Mouse (Mus musculus) hematopoietic stem cell, adult 5-6 weeks (primary cell): ENCODE measurements around the gene Cul1. TPM values are rescaled to one million over a fixed set of nuclear protein-coding genes. Genes with fewer than 3 reads are reported as not detected.

Source experiments
- ATAC-seq, 2 experiments: fragments of 125-278 bp in 1 of 2; replicated peaks in 1 of 2; 2 replicates each; pipeline ENCODE4 v1.8.0; 2016 to 2017; ENCODE audit warnings: inconsistent platforms in 2 of 2, mild to moderate bottlenecking in 2 of 2, moderate number of reproducible peaks in 2 of 2, low read depth in 1 of 2, moderate TSS enrichment in 1 of 2; ENCODE audit not compliant: low FRiP score in 2 of 2, poor library complexity in 2 of 2, severe bottlenecking in 2 of 2, insufficient read depth in 1 of 2, low TSS enrichment in 1 of 2
- total RNA-seq: library from RNA; stranded (forward); fragments of 172-1452, 232-1000 nt; gene quantifications from 2 replicates; pipeline ENCODE4 v1.2.3, GENCODE M21; 2017

Cul1 gene
- total RNA-seq, 1 experiment from 2014 or later, result 163 TPM

DNA sequence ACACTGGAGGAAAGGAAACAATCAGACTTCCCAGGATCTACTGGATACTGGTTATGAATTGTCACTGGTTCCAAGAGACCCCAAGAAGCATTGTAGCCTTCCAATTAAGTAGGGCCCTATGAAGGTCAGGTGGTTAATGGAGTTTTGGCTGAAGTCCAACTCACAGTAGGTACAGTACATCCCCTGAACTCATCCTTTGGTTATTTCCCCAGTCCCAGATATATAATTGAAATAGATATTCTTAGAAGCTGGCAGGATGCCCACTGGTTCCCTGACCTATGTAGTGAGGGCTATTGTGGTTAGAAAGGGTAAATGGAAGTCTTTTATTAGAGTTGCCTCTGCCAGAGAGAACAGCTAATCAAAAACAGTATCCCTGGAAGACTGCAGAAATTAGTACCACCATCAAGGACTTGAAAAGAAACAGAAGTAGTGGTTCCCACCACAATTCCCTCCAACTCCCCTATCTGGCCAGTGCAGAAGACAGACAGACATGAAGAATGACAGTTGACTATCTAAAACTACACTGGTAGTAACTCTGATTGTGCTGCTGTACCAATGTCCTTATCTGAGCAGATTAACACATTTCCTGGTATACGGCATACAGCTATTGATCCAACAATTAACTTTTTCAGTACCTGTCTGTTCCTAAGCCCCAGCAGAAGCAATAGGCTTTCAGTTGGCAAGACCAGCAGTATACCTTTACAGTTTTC, 112.3 kb downstream of the Cul1 start:
- peak in 1 of 2 experiments; percentile 30; a peak in 1 of 4 replicates for ATAC-seq

GRCm38 (mm10) chr6:47572887-47573286, 119.7 kb downstream of the Cul1 start:
- no peak for ATAC-seq

Other genes starting within 250 kb of the Cul1 start
- 117 and 179 TPM in 2 replicates for gene Ezh2, start 141.9 kb downstream of the Cul1 start, total RNA-seq